Mouse (Mus musculus): ENCODE measurements around the gene C1qb. TPM values are rescaled to one million over a fixed set of nuclear protein-coding genes. Genes with fewer than 3 reads are reported as not detected.

The C1qb gene
- total and polyA plus RNA-seq, 3 experiments = not detected

GRCm38 (mm10) chr4:136894821-136895220, 8.8 kb upstream of the C1qb start (continued):
- TF ChIP-seq ZKSCAN1 (IDR thresholded peaks at IDR 0.05; ENCODE audit: borderline replicate concordance, low read depth, low read length) = no peak
- no peak for TF ChIP-seq JUN (IDR thresholded peaks at IDR 0.05; ENCODE audit: insufficient read depth, low read depth, low read length)

- Histone ChIP-seq H3K4me1 (ENCODE audit: control insufficient read depth in 1 of 2, insufficient read depth in 2 of 2) (0 out of 4 replicates have a peak, but pooled peaks cover 0 to 3% of the 10 kb centered on the region in 2 experiments), H3K4me2 (ENCODE audit: insufficient read depth, low read depth, poor library complexity, severe bottlenecking) (no peak overlapping the region), H3K4me3 (replicated peaks in 1 of 3; ENCODE audit: low read depth in 2 of 3, low read length in 2 of 3, poor library complexity in 1 of 3) (no peak overlapping the region), H3K79me2 (replicated peaks; ENCODE audit: control insufficient read depth, extremely low read depth, insufficient read depth, poor library complexity, severe bottlenecking) (no peaks in the 10 kb centered on the region), H3K27ac (ENCODE audit: insufficient read depth, low read depth) (no peak overlapping the region), H3K9ac (ENCODE audit: insufficient read depth, low read depth) (no peak overlapping the region), H3K9me3 (replicated peaks; ENCODE audit: low read length) (no peaks in the 10 kb centered on the region), H3K27me3 (replicated peaks) (peaks cover 98% of the 10 kb centered on the region), H3K36me3 (replicated peaks in 1 of 2; ENCODE audit: control insufficient read depth in 1 of 2, insufficient read depth in 1 of 2, low read length in 1 of 2) (no peaks in the 10 kb centered on the region)
- TF ChIP-seq CTCF (conservative IDR thresholded peaks at IDR 0.05 in 1 of 2, IDR thresholded peaks at IDR 0.05 in 1 of 2; ENCODE audit: low read depth in 2 of 2, low read length in 2 of 2) (peak; percentile 8 to 70; a peak in 2 of 4 replicates), NRF1 (IDR thresholded peaks at IDR 0.05; ENCODE audit: low read depth, low read length) (no peak), SMC3 (IDR thresholded peaks at IDR 0.05; ENCODE audit: low read depth, low read length) (peak; percentile 71), RAD21 (IDR thresholded peaks at IDR 0.05; ENCODE audit: low read depth, low read length) (peak; percentile 64)
- no peak for DNase-seq (ENCODE audit: extremely low read depth)
- in situ Hi-C loops (cut with MboI; ENCODE audit: low pct_ligation_motif_present, low pct_unique_long_range_greater_than_20kb, low sequenced_read_pairs) = loop anchor here (5.0 to 10.0 kb wide), 2 partner anchors 178 to 391 kb away; no protein-coding TSS in a partner anchor
- dilution Hi-C loops (cut with MboI; ENCODE audit: extremely low pct_ligation_motif_present, extremely low pct_unique_long_range_greater_than_20kb, low sequenced_read_pairs) = no loop called here
These were observed 7.9 kb upstream of the C1qb start for GRCm38 (mm10) chr4:136893691-136894543.

GRCm38 (mm10) chr4:136892811-136893210, 6.8 kb upstream of the C1qb start, which contains the start of gene C1qc:
TSS of gene C1qc (minus strand) at chr4:136893065.
- no peak within 1 kb of the TSS for H3K27ac ChIP-seq (ENCODE audit: insufficient read depth, low read depth)
- TF ChIP-seq CTCF (conservative IDR thresholded peaks at IDR 0.05 in 1 of 2, IDR thresholded peaks at IDR 0.05 in 1 of 2; ENCODE audit: low read depth in 2 of 2, low read length in 2 of 2) = no peak
- no peak for TF ChIP-seq JUN (IDR thresholded peaks at IDR 0.05; ENCODE audit: insufficient read depth, low read depth, low read length)
- TF ChIP-seq ETS1 (conservative IDR thresholded peaks at IDR 0.05; ENCODE audit: low read depth, low read length) = no peak

GRCm38 (mm10) chr4:136892371-136892770, 6.4 kb upstream of the C1qb start:
- Histone ChIP-seq H3K4me1 (ENCODE audit: control insufficient read depth in 1 of 2, insufficient read depth in 2 of 2) (0 out of 4 replicates have a peak, but pooled peaks cover 0 to 3% of the 10 kb centered on the region in 2 experiments), H3K79me2 (replicated peaks; ENCODE audit: control insufficient read depth, extremely low read depth, insufficient read depth, poor library complexity, severe bottlenecking) (no peaks in the 10 kb centered on the region), H3K9ac (ENCODE audit: insufficient read depth, low read depth) (no peak overlapping the region), H3K36me3 (replicated peaks in 1 of 2; ENCODE audit: control insufficient read depth in 1 of 2, insufficient read depth in 1 of 2, low read length in 1 of 2) (no peaks in the 10 kb centered on the region), H3K27ac (ENCODE audit: insufficient read depth, low read depth) (no peak overlapping the region), H3K9me3 (replicated peaks; ENCODE audit: low read length) (no peaks in the 10 kb centered on the region), H3K4me2 (ENCODE audit: insufficient read depth, low read depth, poor library complexity, severe bottlenecking) (no peak overlapping the region), H3K4me3 (replicated peaks in 1 of 3; ENCODE audit: low read depth in 2 of 3, low read length in 2 of 3, poor library complexity in 1 of 3) (no peak overlapping the region), H3K27me3 (replicated peaks) (peaks cover 96% of the 10 kb centered on the region)
- no peak for TF ChIP-seq POLR2A (IDR thresholded peaks at IDR 0.05; ENCODE audit: low read depth, low read length)
- TF ChIP-seq MXI1 (IDR thresholded peaks at IDR 0.05; ENCODE audit: low read depth, low read length) = no peak
- no peak for TF ChIP-seq CHD1 (IDR thresholded peaks at IDR 0.05; ENCODE audit: low read depth, low read length)
- TF ChIP-seq USF1 (IDR thresholded peaks at IDR 0.05; ENCODE audit: low read depth, low read length) = no peak
- no peak for TF ChIP-seq BHLHE40 (IDR thresholded peaks at IDR 0.05; ENCODE audit: low read depth, low read length)
- DNase-seq (ENCODE audit: extremely low read depth) = no peak
- dilution Hi-C loops (cut with MboI; ENCODE audit: extremely low pct_ligation_motif_present, extremely low pct_unique_long_range_greater_than_20kb, low sequenced_read_pairs) = no loop called here
- in situ Hi-C loops (cut with MboI; ENCODE audit: low pct_ligation_motif_present, low pct_unique_long_range_greater_than_20kb, low sequenced_read_pairs) = loop anchor here (5.0 to 10.0 kb wide), 2 partner anchors 180 to 392 kb away; no protein-coding TSS in a partner anchor

More at GRCm38 (mm10) chr4:136892811-136893210, 6.8 kb upstream of the C1qb start, which contains the start of gene C1qc:
- H3K4me3 ChIP-seq (replicated peaks in 1 of 3; ENCODE audit: low read depth in 2 of 3, low read length in 2 of 3, poor library complexity in 1 of 3) = no peak within 1 kb of the TSS
- no peaks in the 10 kb centered on the region for H3K79me2 ChIP-seq (replicated peaks; ENCODE audit: control insufficient read depth, extremely low read depth, insufficient read depth, poor library complexity, severe bottlenecking)
- no peaks in the 10 kb centered on the region for H3K36me3 ChIP-seq (replicated peaks in 1 of 2; ENCODE audit: control insufficient read depth in 1 of 2, insufficient read depth in 1 of 2, low read length in 1 of 2)
- dilution Hi-C loops (cut with MboI; ENCODE audit: extremely low pct_ligation_motif_present, extremely low pct_unique_long_range_greater_than_20kb, low sequenced_read_pairs) (no loop called here), in situ Hi-C loops (cut with MboI; ENCODE audit: low pct_ligation_motif_present, low pct_unique_long_range_greater_than_20kb, low sequenced_read_pairs) (loop anchor here (5.0 to 10.0 kb wide), 2 partner anchors 179 to 392 kb away; no protein-coding TSS in a partner anchor)
- H3K27me3 ChIP-seq (replicated peaks) = peaks cover 96% of the 10 kb centered on the region
- H3K9me3 ChIP-seq (replicated peaks; ENCODE audit: low read length) = no peaks in the 10 kb centered on the region
- H3K4me1 ChIP-seq (ENCODE audit: control insufficient read depth in 1 of 2, insufficient read depth in 2 of 2) = 0 out of 4 replicates have a peak, but pooled peaks cover 0 to 3% of the 10 kb centered on the region in 2 experiments
- DNase-seq (ENCODE audit: extremely low read depth) = no peak
- no peak within 1 kb of the TSS for H3K4me2 ChIP-seq (ENCODE audit: insufficient read depth, low read depth, poor library complexity, severe bottlenecking)
- no peak within 1 kb of the TSS for H3K9ac ChIP-seq (ENCODE audit: insufficient read depth, low read depth)

Measured in CH12.LX (cell line).